Mouse (Mus musculus): ENCODE measurements around the gene Mboat2.

- no peak for TF ChIP-seq CTCF (IDR thresholded peaks at IDR 0.05; ENCODE audit: insufficient read depth, low read depth, low read length)
- no peak for TF ChIP-seq POLR2A (IDR thresholded peaks at IDR 0.05; ENCODE audit: insufficient read depth, low read depth, low read length)
Observed at GRCm38 (mm10) chr12:25005350-25005749, 174.7 kb downstream of the Mboat2 start.
